Mouse (Mus musculus) embryonic facial prominence, embryonic 15.5 days (tissue): Measurements from ENCODE around the gene Snx21. TPM values are rescaled to one million over a fixed set of nuclear protein-coding genes. Genes with fewer than 3 reads are reported as not detected.

Experiments
- ATAC-seq: fragments of 200-750 bp; cut with Nextera tagmentation; 2 replicates; pipeline ENCODE4 v1.8.0; 2017; ENCODE audit warnings: low read depth, moderate TSS enrichment; ENCODE audit not compliant: insufficient number of reproducible peaks, low FRiP score, low TSS enrichment
- H3K27ac ChIP-seq: fragments of 300-500 bp; sonication (generic); replicated peaks from 2 replicates; pipeline ENCODE4 v1.5.1; 2015; ENCODE audit warnings: mild to moderate bottlenecking, inconsistent platforms
- H3K27me3 ChIP-seq: fragments of 300-500 bp; sonication (generic); 2 replicates; pipeline ENCODE4 v1.6.1; 2015; ENCODE audit warnings: inconsistent platforms
- H3K36me3 ChIP-seq: fragments of 300-500 bp; sonication (generic); 2 replicates; pipeline ENCODE4 v1.6.1; 2015; ENCODE audit warnings: mild to moderate bottlenecking, inconsistent platforms
- H3K4me1 ChIP-seq: fragments of 300-500 bp; sonication (generic); 2 replicates; pipeline ENCODE4 v1.6.1; 2015; ENCODE audit warnings: inconsistent platforms
- H3K4me2 ChIP-seq: fragments of 300-500 bp; sonication (generic); replicated peaks from 2 replicates; pipeline ENCODE4 v1.6.1; 2015; ENCODE audit warnings: mild to moderate bottlenecking, inconsistent platforms
- H3K4me3 ChIP-seq: fragments of 300-500 bp; sonication (generic); replicated peaks from 2 replicates; pipeline ENCODE4 v1.5.1; 2015; ENCODE audit warnings: mild to moderate bottlenecking, inconsistent platforms
- H3K9ac ChIP-seq: fragments of 300-500 bp; sonication (generic); 2 replicates; pipeline ENCODE4 v1.6.1; 2015; ENCODE audit warnings: inconsistent platforms
- H3K9me3 ChIP-seq: fragments of 300-500 bp; sonication (generic); replicated peaks from 2 replicates; pipeline ENCODE4 v1.6.1; 2016; ENCODE audit warnings: inconsistent platforms
- WGBS: fragments of 180-500 bp; shearing (Covaris S2); methylation state at CpG from one replicate; pipeline ENCODE4 v1.1.7; 2015; 5-methylcytosine and 5-hydroxymethylcytosine counted together
- polyA plus RNA-seq: library from polyadenylated mRNA; unstranded; fragments of >200 nt; fragmentation: Nextera tagmentation; extraction: Ambion mirVana; gene quantifications from 2 replicates; pipeline ENCODE4 v1.2.1, GENCODE M21; 2015

The Snx21 gene
- polyA plus RNA-seq, 1 experiment from 2014 or later = 37.1 TPM

DNA sequence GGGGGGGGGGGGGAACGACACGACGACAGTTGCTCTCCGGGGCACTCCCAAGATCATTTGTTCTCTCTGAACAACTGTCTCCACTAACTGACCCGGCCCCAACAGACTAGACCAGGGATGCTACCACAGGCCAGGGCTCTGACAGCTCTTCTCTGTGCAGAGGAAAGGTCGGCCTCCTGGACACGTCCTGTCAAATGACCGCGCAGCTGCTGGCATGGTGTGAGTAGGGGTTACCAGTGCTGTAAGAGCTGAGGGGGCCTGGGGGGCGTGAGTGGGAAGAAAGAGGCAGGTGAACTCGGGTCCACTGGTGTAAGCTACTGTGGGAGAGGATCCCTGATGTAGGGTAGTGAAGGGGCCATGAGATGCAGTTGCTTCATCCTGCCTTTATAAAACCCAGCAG is 27.8 kb upstream of the Snx21 start:
- H3K27me3 ChIP-seq = no peaks in the 10 kb centered on the region
- no peak overlapping the region for H3K4me2 ChIP-seq
- H3K36me3 ChIP-seq = peaks cover 98% of the 10 kb centered on the region
- WGBS = 89% methylated on average over 11 of the region's 11 CpGs
- H3K4me3 ChIP-seq = no peak overlapping the region
- no peaks in the 10 kb centered on the region for H3K9me3 ChIP-seq
- ATAC-seq = no peak
- no peak overlapping the region for H3K27ac ChIP-seq
- no peaks in the 10 kb centered on the region for H3K4me1 ChIP-seq
- H3K9ac ChIP-seq = no peak overlapping the region

DNA sequence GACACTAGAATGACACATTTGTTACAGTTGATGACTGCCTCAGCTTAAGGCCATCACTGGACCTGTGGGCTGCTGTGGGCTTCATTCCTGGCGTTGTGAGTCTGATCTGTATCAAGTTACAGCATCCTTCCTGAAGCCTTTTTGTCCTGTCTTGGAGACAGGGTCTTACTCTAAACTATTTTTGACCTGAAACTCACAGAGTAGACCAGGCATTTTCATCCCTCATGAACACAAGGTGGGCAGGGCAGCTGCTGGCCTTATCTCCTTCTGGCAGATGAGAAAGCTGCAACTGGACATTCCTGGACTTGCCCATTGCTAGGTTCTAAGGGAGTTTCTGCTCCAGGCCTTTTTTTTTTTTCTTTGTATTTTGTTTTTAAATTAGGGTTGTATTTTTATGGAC is 26.9 kb upstream of the Snx21 start:
- no peaks in the 10 kb centered on the region for H3K27me3 ChIP-seq
- H3K36me3 ChIP-seq = peaks cover 99% of the 10 kb centered on the region
- H3K27ac ChIP-seq = no peak overlapping the region
- no peak for ATAC-seq
- no peaks in the 10 kb centered on the region for H3K9me3 ChIP-seq
- H3K9ac ChIP-seq = no peak overlapping the region
- 48% methylated on average over 1 of the region's 1 CpGs for WGBS
- no peaks in the 10 kb centered on the region for H3K4me1 ChIP-seq
- H3K4me2 ChIP-seq = no peak overlapping the region
- H3K4me3 ChIP-seq = no peak overlapping the region

DNA sequence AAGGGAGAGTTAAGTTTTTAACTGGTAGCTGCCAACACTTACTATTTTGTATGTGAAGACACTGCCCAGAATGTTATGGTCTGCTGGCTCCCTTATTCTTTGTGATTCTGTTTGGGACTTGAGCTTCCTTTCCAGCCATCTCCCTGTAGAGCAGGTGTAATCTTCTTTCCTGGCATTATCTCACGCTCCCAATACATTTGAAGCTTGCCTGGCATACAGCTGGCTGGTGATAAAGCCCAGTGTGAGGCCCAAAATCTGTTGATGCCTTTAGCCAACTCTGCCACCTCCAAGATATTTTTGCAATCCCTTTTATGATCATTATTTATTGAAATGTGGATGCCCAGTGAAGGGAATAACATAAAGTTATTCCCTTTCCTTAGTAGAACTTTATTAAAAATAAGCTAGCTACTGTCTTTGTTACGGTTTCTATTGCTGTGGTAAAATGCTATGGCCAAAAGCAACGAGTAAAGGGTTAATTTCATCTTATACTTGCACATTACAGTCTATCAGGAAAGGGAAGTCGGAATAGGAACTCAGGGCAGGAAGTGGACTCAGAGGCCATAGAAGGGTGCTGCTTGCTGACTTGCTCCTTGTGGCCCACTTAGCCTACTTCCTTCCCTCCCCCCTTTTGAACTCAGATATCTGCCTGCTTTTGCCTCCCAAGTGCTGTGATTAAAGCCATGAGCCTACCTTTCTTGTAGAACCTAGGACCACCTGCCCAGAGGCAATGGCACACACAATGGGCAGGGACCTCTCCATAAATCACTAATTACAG is 25.4 kb upstream of the Snx21 start:
- Histone ChIP-seq H3K4me2 (no peak overlapping the region), H3K4me3 (no peak overlapping the region), H3K9ac (no peak overlapping the region), H3K27me3 (no peaks in the 10 kb centered on the region), H3K9me3 (no peaks in the 10 kb centered on the region), H3K27ac (no peak overlapping the region), H3K36me3 (peaks cover 92% of the 10 kb centered on the region), H3K4me1 (no peaks in the 10 kb centered on the region)
- 76% methylated on average over 4 of the region's 4 CpGs for WGBS
- no peak for ATAC-seq

DNA sequence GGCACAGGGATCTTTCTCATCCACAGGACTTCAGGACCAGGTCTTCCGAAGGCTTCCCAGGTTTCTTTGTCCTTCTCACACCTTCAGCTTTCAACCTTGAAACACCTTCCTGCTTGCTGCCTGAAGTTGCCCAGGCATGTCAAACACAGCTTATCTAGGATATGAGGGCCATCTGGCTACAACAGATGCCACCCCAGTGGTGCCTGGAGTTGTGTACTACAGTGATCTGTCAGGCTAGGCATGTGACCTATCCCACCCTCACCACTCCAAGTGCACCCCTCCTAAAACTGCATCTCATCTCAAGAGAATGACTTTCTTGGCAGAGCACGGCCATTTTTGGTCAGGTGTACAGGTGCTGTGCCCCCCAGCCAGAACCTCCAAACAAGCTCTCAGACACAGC is 24.1 kb upstream of the Snx21 start:
- Histone ChIP-seq H3K27me3 (no peaks in the 10 kb centered on the region), H3K4me3 (no peak overlapping the region), H3K9me3 (no peaks in the 10 kb centered on the region), H3K27ac (no peak overlapping the region), H3K36me3 (peaks cover 92% of the 10 kb centered on the region), H3K4me1 (no peaks in the 10 kb centered on the region), H3K9ac (no peak overlapping the region), H3K4me2 (no peak overlapping the region)
- 90% methylated on average over 2 of the region's 2 CpGs for WGBS
- no peak for ATAC-seq

DNA sequence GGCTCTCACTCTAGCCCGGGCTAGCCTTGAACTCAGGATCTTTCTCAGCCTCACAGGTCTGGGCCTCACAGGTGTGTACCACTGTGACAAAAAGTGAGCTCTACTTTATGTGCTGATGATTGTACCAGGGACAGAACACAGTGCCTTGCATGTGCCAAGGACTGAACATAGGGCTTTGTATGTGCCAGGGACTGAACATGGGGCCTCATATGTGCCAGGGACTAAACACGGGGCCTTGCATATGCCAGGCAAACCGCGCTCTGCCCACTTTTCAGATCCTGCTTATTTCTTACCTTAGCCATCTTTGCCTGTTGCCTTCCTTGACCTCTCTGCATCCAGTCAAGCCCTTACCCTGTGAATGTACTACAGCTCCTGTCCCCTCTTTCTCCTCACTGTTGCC is 23.7 kb upstream of the Snx21 start:
- no peak overlapping the region for H3K4me2 ChIP-seq
- H3K36me3 ChIP-seq = peaks cover 92% of the 10 kb centered on the region
- 95% methylated on average over 4 of the region's 4 CpGs for WGBS
- H3K27ac ChIP-seq = no peak overlapping the region
- H3K9me3 ChIP-seq = no peaks in the 10 kb centered on the region
- no peak overlapping the region for H3K9ac ChIP-seq
- H3K4me1 ChIP-seq = no peaks in the 10 kb centered on the region
- H3K27me3 ChIP-seq = no peaks in the 10 kb centered on the region
- H3K4me3 ChIP-seq = no peak overlapping the region
- ATAC-seq = no peak

DNA sequence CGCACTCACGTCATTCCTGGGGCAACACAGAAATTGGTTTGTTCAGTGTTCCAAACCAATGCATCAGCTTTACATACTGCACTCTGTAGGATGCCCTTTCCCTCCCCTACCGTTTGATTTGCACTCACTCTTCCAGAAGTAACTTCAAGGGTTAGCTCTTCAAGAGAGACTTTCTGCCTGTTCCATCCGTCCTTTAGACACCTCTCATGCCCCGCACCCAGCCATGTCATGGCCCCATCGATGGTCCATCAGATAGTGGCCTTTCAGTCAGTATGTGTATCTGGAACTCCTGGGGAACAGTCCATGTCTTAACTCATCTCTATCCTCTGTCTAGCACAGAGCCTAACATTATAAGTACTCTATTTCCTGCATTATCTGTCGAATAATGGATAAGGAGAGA is 23.0 kb upstream of the Snx21 start:
- 88% methylated on average over 7 of the region's 7 CpGs for WGBS
- Histone ChIP-seq H3K9ac (no peak overlapping the region), H3K27me3 (no peaks in the 10 kb centered on the region), H3K4me1 (no peaks in the 10 kb centered on the region), H3K36me3 (peaks cover 93% of the 10 kb centered on the region), H3K9me3 (no peaks in the 10 kb centered on the region), H3K27ac (no peak overlapping the region), H3K4me2 (no peak overlapping the region), H3K4me3 (no peak overlapping the region)
- no peak for ATAC-seq

DNA sequence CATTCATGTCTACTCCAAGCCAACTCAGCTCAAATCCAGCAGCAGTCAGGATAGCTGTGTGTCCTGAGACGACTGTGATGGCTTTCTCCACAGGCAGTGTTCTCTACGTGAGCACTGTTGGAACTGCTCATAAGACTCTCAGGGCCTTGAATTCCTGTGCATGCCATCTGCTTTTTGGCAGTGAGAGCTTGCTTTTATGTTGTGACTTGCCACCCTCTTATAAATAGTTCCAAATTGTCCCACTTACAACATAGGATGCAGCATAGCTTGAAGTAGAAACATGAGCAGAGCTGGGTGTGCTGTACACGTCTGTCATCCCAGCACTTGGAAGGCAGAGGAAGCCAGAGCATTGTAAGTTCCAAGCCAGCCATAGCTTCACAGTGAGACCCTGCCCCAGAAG is 19.8 kb upstream of the Snx21 start:
- WGBS = 63% methylated on average over 3 of the region's 3 CpGs
- peaks cover 10% of the 10 kb centered on the region for H3K4me1 ChIP-seq
- H3K27me3 ChIP-seq = no peaks in the 10 kb centered on the region

DNA sequence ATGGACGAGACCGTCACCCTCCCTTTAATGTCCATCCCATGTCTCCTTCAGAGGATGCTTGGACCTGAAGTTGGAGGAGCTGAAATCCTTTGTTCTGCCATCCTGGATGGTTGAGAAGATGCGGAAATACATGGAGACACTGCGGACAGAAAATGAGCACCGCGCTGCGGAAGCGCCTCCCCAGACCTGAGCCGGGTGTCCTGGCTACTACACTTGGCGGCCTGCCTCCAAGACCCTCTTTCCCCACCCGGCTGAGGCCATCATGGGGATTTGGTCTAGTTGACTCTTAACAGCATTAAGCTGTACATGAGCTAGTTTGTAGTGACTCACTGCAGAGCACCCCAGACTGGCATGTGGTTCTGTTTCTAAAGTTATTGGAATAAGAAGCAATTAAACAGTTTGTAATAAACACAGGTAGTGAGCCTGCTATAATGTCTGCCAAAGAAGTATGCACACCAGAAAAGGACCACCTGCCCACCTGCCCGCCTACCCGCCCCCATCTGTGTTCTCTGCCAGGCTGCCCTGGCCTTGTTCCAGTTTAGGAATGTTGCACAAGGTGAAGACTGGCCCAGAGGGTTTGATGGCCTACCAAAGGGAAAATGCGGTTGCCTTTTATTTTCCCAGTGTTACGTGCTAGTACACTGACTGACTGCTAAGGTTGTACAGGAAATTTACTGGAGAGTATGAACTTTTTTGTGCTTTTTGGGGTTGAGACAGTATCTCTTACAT is 17.6 kb upstream of the Snx21 start:
- Histone ChIP-seq H3K4me3 (no peak overlapping the region), H3K9me3 (no peaks in the 10 kb centered on the region), H3K4me1 (peaks cover 26% of the 10 kb centered on the region), H3K36me3 (peaks cover 61% of the 10 kb centered on the region), H3K9ac (no peak overlapping the region), H3K27ac (0 out of 2 replicates have a peak overlapping the region, but pooled peaks have one; percentile 35), H3K4me2 (no peak overlapping the region), H3K27me3 (no peaks in the 10 kb centered on the region)
- ATAC-seq = no peak
- WGBS = 93% methylated on average over 15 of the region's 15 CpGs

More for the DNA sequence above, 19.8 kb upstream of the Snx21 start:
- no peak overlapping the region for H3K4me3 ChIP-seq
- no peak overlapping the region for H3K27ac ChIP-seq
- no peak overlapping the region for H3K4me2 ChIP-seq
- no peak for ATAC-seq
- H3K9me3 ChIP-seq = no peaks in the 10 kb centered on the region
- H3K36me3 ChIP-seq = peaks cover 67% of the 10 kb centered on the region
- H3K9ac ChIP-seq = no peak overlapping the region

DNA sequence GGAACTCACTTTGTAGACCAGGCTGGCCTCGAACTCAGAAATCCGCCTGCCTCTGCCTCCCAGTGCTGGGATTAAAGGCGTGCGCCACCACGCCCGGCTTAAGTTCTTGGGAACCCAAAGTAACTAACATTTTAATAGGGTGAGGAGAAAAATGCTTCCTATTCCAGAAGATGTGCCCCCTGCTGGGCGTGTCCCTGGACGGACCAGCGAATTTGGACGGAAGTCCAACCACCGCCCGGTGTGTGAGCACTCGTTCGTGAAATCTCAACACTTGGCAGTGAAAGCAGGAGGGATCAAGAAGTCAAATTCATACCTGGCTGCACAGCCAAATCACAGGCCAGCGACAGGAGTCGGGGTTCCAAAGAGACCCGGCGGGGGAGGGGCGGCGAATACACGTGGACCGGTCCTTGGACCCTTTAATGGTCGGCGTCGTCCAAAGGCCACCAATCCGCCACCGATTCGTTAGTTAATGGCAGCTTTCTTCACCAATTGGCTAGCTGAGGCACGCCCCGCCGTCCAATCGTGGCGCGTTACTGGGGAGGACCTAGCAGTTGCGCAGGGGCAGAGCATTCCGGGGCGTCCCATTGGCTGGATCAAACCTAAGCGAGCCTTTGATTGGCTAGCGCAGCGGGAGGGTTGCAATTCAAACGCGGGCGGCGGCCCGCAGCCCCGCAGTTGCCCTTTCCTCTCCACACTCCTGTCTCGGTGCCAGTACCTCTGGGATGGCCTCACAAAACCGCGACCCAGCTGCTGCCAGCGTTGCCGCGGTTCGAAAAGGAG is 16.2 kb upstream of the Snx21 start, which contains the start of gene Ube2c:
Gene Ube2c, plus strand, starts transcription at position 641 of the 780 bp plus-strand sequence.
- WGBS = 2% methylated on average over 53 of the region's 53 CpGs
- peak within 1 kb of the TSS; percentile 53 for H3K9ac ChIP-seq
- H3K4me3 ChIP-seq = peak within 1 kb of the TSS; percentile 66
- H3K4me1 ChIP-seq = peaks cover 30% of the 10 kb centered on the region
- H3K27me3 ChIP-seq = no peaks in the 10 kb centered on the region
- H3K9me3 ChIP-seq = no peaks in the 10 kb centered on the region
- H3K27ac ChIP-seq = peak within 1 kb of the TSS; percentile 65
- peak; percentile 98 for ATAC-seq
- H3K36me3 ChIP-seq = peaks cover 56% of the 10 kb centered on the region
- peak within 1 kb of the TSS; percentile 96 for H3K4me2 ChIP-seq

DNA sequence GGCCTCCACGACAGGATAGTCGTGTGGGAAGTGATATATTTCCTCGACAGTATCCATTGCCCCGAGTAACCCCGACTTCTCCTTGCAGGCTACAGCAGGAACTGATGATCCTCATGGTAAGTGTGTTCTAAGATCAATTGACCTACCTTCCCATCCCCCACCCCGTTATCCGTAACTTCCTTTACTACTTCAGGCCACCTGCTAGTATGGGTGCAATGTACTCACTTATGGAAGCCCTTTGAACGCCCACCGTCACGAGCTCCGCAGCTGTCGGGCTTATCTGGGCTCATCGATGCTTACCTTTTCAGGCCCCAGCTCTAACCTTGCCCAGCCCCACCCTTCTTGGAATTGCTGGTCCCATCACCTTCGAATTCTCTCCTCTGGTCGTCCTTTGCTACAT is 15.3 kb upstream of the Snx21 start:
- Histone ChIP-seq H3K4me2 (peak overlapping the region; percentile 96), H3K4me1 (peaks cover 30% of the 10 kb centered on the region), H3K9me3 (no peaks in the 10 kb centered on the region), H3K9ac (peak overlapping the region; percentile 53), H3K4me3 (peak overlapping the region; percentile 66), H3K27me3 (no peaks in the 10 kb centered on the region), H3K27ac (peak overlapping the region; percentile 36; the same call in 1 of the 2 replicates), H3K36me3 (peaks cover 49% of the 10 kb centered on the region)
- no peak for ATAC-seq
- 3% methylated on average over 15 of the region's 15 CpGs for WGBS

DNA sequence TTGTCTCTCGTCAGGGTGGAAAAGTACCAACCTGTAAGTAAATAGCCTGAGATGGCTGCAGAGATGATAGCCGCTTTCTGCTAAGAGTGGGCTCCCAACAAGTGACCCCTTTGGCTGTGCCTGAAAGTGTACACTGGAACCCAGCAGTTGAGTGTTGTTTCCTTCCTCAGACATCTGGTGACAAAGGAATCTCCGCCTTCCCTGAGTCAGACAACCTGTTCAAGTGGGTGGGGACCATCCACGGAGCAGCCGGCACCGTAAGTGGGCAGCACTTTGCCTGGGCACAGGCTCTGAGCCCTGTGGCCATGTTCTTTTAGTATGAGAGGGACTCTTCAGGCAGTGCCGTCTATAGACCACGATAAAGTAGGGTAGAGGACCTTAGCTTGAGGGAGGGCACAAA is 14.5 kb upstream of the Snx21 start:
- peak overlapping the region; percentile 66 for H3K4me3 ChIP-seq
- H3K9ac ChIP-seq = no peak overlapping the region
- peaks cover 30% of the 10 kb centered on the region for H3K4me1 ChIP-seq
- H3K27me3 ChIP-seq = no peaks in the 10 kb centered on the region
- H3K36me3 ChIP-seq = peaks cover 41% of the 10 kb centered on the region
- peak overlapping the region; percentile 96 for H3K4me2 ChIP-seq
- ATAC-seq = no peak
- no peaks in the 10 kb centered on the region for H3K9me3 ChIP-seq
- WGBS = 78% methylated on average over 8 of the region's 8 CpGs
- H3K27ac ChIP-seq = no peak overlapping the region
